Mouse (Mus musculus) hindlimb bud, embryonic 11.5 days (tissue): ENCODE results near the gene Adam15.

Experiments used
- DNase-seq: peaks from one replicate; pipeline ENCODE4 v3.0.0-alpha.2; 2012; ENCODE audit warnings: low read depth, low spot score; ENCODE audit errors: extremely low spot score

The Adam15 gene

DNA sequence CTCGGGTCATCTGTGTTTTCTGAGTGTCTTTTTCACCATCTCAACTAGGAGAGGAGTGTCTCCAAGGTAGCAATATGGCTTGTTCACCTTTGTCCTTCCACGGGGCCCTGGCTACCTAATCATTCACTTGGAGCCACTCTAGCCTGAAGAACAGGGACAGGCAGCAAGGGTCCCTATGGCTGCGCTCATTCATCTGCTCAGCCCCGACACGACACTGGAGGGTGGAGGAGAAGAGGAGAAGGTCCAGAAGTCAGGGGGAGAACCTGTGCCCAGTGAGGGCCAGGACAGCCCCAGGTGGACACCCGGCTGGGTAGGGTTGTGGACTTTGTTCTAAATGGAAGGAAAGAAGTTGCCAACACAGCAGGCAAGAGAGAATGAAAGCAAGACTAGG, 5.7 kb upstream of the Adam15 start:
- DNase-seq: no peak

DNA sequence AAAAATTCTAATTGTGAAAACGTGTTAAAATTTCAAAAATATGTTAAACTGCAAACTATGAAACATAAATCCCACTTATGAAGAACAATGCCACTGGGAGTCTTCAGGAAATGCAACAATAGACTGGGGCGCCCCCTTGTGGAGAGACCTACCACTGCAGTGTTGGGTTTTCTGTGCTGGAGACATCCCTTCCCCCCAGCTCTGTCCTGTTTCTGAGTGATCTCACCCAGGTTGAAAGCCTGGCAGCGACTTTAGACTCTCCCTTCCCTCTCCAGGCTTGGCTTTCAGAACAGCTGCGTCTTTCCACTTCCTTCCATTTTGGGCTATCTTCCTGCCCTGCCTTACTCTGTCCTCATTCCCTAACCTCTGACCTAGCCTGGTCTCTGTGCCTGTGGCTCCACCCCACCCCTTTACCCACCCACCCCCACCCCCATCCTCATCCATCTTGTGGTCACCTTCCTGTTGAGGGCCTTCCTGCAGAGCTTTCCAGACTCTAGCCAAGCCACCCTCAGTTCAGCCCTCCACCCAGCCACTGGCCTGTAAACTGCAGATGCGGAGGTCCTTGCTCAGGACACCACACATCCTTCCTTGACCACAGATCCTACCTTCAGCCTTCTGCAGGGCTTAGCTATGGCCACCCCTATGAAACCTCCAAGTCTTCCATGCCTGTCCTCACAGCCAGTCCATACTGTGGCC, 5.2 kb upstream of the Adam15 start:
- DNase-seq: no peak

DNA sequence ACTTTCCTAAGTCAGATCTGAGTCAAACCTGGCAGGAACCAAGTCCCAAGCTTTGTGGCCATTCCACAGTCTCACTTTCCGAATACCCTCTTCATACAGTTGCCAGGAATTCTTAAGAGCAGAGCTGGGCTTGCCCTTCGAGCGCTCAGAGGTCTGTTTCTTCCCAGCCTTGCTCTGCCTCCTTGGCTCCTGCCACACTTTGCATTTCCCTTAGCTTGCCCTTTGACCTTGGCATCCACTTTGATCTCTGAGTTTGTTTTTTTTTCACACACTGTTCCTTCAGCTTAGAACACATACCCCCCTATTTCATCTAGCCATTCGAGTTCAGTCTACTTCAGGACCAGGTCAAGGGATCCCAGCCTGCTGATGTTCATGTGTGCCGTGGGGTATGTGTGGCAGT, 1.5 kb upstream of the Adam15 start:
- no peak for DNase-seq

DNA sequence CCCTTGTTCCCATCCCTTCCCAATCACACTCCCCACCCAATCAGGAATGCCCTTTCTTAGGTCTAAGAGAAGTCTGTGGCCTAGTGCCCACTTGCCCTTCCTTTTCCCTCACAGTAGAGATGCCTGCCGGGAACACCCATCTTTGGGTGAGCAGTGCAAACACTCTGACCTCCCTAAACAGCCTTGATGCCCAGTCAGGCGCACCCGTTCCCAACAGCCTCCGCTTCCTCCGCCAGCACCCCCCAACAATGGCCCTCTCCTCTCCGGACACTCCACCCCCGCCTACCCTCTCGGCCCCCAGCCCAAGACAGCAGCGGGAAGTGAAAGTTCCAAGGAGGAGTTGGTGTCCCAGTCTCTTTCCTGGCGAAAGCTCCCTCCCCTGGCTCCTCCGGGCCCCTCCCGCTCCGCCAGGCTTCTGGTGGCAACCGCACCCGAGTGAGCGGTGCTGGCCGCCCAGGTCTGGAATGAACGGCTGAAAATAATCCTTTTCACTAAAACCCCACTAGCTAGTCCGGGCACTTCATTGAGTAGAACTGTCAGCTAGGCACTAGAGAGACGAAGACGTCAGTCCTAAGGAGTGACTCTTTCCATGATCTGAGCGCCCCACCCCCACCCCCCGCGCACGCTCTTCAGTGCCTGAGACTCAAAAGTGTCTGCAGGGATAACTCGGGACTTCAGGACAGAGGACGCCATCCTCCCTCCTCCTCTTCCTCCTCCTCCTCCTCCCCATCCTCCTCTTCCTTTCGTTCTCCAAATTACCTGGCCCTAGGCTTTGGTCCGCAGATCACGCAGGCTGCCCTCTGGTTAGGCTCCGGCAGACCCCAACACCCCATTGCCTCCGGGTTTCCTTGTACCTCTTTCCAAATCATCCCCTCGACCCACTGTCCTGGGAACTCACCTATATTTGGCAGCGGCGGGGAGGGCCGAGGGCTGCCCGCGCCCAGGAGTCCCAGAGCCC, 606 bp downstream of the Adam15 start:
- no peak for DNase-seq

DNA sequence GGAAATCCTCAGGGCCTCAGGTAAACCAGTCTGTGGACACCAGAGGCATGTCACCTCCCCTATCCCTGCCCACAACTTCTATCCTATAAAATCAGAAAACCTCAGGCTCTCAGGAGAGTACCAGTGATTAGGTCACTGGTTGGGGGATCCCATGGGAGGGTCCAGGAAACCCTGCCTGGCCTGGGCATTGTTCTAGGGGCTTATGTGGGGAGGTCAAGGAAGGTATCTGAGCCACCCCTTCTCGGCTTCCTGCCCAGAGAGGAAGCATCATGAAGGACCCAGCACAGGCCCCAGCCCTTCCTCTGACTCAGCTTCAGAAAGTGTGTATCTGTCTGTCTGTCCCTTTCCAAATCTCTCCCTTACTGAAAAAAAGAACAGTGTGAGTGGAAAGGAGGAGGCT, 1.9 kb downstream of the Adam15 start:
- no peak for DNase-seq

DNA sequence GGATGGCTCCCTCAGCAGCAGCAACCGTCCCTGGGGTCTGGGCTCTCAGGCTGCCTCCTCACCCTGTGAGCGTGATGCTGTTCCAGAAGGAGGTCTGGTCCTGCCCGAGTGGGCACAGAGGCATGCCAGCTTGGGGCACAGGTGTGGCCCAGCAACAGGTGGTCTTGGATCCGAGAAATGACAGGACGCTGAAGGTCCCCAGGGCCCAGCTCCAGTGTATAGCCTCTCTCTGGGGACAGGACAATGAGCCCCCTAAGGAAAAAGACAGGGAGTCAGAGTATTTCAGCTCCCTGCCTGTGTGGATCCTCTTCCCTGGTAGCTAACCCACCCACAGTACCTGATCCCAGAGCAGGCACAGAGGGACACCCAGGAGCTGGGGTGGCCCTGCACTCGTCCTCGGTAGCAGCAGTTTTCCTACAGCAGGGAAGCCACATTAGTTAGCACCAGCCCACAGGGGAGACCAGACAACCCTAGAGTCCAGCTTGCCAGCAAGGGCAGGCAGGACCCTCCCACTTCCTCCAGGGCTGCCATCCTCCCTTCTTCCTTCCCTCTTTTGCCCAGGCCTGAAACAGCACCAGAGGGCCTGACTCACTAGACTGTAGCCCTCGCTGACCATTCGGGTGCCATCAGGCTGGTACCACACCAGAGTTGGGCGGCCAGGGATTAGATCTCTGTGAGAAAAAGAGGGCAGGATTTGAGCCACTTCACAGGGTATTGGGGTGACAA, 2.8 kb downstream of the Adam15 start:
- DNase-seq: no peak

DNA sequence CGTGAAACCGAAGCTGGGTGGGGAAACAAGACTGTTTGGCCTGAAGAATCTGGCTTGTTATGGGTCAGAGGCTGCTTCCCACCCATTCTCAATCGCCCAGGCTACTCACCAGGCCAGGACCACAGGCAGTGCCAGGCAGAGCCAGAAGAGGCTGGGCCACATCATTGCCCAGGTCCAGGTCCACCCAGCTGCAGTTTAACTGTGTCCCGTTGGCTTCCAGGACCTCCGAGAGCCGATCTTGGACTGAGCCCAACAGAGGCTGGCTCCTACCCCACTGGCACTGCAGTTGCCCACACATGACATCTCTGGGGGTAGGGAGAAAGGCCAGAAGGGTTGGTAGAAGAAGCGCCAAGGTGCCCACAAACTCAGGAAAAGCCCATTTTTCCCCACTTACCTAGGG, 6.5 kb downstream of the Adam15 start:
- no peak for DNase-seq

DNA sequence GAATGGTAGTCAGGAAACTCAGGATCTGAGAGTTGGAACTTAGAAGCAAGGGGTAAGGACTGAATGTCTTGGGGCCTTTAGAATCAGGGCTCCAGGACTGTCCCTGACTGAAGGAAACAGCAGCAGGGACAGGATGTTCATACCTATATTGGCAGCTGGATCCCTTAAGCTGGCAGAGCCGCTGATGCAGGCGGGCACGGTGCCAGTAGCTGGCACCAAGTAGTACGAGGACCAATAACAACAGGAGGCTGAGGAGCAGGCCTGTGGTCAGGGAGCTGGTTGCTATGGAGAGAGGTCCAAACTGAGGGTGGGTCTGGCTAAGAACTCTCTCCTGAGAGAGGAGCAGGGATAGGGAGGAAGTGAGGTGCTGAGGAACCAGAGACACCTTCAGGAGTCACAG, 8.0 kb downstream of the Adam15 start:
- DNase-seq: no peak

DNA sequence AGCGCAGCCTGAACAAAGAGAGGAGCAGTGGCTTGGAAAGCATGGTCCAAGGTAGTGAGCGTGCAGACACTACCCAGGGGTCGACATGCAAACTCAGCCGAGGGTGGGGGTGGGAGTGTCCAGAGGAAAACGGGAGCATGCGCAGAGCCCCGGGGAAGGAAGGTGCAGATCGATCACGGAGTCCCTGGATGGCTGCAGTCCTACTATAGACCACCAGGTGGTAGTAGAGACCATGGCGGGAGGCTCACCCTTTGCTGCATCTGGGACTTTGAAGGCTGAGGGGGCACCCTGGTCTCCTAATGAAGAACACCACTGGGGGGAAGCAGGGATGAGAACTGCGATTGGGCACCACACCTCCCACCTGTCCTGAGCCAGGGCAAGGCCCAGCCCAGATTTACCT, 9.3 kb downstream of the Adam15 start:
- no peak for DNase-seq

DNA sequence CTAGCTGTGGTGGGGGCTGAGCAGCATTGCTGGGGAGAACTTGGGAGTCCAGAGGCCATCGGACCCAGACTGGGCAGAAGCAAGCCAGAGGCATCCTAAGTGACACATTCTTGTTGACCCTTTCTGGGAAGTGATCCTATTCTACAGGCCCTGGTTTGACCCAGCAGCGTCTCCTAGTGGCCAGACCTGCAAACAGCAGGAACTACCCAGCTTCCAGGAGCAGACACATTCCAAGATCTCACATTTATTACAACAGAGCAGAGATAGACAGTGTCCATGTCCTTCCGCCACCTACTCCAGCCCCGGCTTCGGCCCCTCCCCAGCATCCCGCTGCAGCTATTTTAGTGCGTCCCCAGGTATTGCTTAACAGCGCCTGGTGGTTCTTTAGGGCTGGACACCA, 10.4 kb downstream of the Adam15 start:
- no peak for DNase-seq

DNA sequence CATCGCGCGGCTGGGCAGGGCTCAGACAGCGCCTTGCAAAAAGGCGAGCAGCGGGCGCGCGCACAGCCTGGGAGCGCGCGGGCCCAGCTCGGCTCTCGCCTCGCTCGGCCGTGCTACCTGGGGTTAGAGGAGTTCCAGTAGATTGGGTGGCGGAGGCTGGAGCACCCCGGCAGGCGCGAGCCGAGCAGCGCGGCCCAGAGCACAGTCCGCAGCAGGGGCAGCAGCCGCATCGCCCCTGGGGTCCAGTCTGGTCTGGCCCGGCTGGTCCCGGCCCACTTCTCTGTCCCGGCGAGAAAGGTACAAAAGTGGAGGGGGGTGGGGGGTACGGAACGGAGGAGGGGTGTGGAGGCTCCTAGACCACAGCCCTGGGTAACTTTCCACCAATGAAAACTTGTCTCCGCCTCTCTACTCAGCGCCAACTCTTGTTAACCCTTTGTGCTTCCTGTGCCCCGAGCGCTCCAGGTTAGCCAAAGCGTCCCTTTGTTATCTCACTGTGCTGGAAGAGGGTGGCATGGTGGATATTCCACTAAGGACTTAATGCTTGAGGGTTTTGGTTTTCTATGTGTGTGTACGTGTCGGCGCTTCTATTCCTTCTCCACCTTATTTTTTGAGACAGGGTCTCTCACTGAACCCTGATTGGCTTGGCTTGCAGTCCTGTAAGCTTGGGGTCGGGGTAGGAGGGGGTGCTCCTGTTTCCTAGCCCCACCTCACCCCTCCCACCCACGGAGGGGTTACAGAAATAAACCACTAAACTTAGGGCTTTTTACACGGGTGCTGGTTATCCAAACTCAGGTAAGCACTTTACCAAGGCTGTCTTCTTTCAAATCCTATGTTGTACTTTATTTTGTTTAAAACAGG, 11.8 kb downstream of the Adam15 start, which contains the start of gene Efna4:
Efna4 (minus strand) TSS at position 308 of the 858 bp plus-strand sequence.
- peak; percentile 79 for DNase-seq

DNA sequence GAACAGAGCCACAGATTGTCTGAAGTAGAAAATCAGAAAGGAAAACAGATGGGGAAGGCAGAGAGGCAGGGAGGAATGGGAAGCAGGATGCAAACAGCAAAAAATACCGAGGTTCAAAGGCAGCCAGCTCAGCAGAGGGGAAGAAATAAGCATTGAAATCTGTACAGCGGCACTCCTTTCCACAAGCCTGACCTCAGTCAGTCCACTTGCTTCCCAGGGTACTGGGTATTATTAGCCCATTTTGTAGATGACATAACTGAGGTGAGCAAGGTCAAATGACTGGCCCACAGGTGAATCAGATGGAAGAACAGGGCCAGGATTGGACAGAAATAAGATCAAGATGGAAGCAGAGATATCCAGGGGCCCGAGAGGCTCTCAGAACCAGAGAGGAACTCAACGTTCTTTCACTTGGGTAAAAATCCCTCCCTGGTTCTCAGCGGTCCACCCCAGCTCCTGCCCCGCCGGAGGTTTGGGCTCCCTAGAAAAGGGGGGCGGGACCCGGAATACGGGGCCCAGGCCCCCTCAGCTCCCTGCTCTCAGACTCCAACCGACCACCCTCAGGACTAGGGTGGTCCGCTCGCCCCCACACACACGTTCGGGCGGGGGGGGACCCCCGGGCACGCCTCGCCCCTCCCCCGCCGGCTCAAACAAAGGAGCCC, 12.6 kb downstream of the Adam15 start:
- no peak for DNase-seq

DNA sequence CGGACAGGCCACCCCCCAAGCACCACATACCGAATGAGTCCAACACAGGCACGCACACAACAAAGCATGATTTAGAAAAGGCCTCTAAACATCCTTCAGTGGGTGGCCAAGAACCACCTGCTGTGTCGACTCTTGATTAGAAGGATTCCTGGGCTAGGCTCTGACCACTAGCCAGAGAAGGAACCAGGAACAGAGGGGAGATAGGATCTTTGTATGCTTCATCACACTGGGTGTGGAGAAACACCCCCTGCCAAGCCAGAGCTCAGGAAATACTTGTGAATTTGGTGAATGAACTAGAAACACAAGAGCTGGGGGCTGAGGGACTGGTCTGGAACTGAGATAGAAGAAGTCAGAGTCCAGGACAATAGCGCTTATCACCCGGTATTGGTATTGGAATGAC, 13.3 kb downstream of the Adam15 start:
- no peak for DNase-seq

DNA sequence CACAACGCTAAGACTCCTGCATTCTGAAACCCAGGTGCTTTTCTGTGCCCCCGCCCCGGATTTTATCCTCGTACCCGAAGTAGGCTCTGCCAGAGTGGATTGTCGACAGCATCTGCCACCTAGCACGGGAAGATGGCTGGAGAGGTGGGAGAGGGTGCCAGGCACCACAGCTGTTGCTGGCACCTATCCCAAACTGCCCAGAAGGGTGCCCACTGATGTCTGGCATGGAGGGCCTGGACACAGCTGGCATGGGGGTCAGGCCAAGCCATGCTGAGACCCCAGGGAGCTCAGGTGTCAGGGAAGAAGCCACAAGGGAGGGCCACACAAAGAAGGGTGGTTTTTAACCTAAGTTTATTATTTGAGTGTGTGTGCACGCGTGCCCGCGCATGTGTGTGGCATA, 16.7 kb downstream of the Adam15 start:
- DNase-seq: no peak

DNA sequence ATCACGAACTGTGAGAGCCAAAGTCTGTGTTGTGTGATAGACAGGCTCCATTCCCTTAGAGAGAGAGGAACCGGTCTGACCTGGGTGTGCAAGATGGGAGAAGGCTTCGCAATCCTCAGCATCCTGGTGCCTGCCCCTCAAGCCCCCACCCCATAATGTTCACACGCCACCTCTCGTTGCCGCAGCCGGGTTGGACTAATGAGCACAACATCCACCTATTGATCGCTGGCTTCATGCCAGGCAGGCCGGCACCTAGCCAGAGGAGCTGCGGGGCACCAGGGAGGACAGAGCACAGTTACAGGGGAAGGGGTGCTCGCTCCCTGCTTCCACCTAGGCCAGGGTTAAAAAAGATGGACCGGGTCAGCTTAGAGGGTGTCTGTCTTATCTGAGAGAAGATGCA, 17.3 kb downstream of the Adam15 start:
- DNase-seq: no peak

DNA sequence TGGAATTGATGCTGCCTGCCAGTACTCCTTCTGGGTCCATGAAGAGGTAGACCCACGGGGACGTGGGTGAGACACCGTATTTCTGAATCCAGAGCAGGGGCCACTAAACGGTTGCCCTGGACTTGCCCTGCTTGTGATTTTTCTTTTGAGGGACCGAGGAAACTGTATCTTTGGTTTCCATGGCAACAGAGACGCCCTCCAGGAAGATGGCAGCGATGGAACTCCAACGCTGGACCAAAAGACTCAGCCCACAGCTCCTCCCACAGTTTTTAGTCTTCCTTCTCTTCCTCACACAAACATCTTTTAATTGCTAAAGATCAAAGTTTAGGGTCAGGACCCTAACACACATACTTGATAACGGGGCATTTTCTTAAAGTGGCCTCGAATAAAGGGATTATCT, 17.8 kb downstream of the Adam15 start:
- no peak for DNase-seq

DNA sequence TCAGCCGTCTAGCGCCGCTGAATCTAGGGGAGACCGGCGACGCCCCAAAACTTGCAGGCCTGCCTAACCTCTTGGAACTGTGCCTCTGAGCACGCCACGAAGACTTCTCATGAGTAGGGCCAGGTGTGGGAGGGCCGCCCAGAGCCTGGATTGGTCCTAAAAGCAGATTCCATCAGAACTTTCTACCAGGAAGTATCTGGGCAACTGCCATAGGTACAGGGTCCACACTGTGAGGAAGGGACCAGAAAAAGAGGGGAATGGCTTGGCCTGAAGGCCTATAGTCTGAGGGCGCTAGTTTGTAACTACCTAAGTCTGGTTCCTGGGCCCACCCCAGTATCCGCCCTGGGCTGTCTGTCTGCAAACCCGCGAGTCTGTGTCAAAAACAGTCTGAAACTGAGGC, 18.2 kb downstream of the Adam15 start:
- DNase-seq: no peak

DNA sequence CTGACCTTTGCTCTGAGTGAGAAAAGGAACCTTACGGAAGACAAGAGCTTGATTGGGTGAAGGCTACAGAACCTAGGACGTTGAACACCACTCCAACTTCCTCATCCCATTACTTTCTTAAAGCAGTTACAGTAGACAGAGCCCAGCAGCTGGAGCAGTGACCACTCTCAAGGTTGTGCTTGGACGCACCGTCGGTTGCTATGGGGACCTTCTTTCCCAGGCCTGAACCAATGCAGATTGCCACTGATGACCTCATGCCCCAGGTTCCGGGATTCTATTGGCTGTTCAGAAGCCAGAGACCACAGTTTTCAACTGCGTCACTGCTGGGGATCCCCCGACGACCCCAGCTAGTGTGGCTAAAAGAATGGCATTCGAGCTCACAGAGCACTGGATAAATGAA, 18.8 kb downstream of the Adam15 start:
- DNase-seq: no peak

DNA sequence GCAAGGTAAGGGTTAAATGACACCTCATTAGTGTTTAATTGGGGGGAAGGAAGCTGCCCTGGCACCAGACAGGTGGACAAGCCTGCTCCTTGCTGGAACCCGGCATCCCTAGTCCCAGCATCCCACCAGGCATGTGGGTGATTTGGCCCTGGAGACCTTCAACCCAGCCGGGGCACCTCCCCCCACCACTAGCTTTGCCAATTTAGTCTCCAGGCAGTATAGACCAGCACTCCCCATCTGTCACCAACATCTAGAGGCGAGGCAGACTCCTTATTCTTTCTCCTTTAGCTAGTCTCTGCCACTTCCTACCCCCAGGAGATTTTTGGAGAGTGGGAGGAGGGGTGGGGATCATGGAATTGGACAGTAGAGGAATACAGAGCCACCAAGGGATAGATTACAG, 19.4 kb downstream of the Adam15 start:
- no peak for DNase-seq

DNA sequence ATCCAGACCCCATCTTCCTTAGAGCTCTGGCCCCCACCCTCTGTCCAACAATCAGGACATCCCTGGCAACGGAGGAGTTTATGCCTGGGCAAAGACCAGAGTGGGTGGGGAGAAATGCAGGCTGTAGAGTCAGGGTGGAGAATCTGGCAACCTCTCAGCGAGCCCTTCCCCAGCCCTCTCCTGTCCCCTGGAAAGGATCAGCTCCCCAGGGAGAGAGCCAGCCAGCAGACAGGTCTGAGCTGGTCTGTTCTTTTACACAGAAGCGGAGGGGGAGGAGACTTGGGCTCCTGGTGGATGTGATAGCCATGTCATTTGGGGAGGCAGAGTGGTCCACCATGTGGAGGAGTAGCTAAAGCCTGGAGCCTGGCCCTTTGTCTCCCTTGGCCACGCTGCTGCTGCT, 21.2 kb downstream of the Adam15 start:
- no peak for DNase-seq
